Mouse (Mus musculus): ENCODE results near the gene Gck. TPM values are rescaled to one million over a fixed set of nuclear protein-coding genes. Genes with fewer than 3 reads are reported as not detected.

Gene Gck
- polyA plus RNA-seq, 1 experiment from 2014 or later: 4.2 TPM

- no peaks in the 10 kb centered on the region for H3K4me1 ChIP-seq
- H3K9me3 ChIP-seq (replicated peaks): no peaks in the 10 kb centered on the region
- ATAC-seq (ENCODE audit: low FRiP score): no peak
- H3K4me2 ChIP-seq: no peak overlapping the region
- peaks cover 37% of the 10 kb centered on the region for H3K36me3 ChIP-seq
- H3K9ac ChIP-seq (replicated peaks): no peak overlapping the region
- 86% methylated on average over 7 of the region's 7 CpGs for WGBS
- no peak overlapping the region for H3K27ac ChIP-seq (replicated peaks)
- H3K27me3 ChIP-seq (replicated peaks): no peaks in the 10 kb centered on the region
- no peak overlapping the region for H3K4me3 ChIP-seq (replicated peaks)
Measured at GRCm38 (mm10) chr11:5979088-5979487, 29.2 kb upstream of the Gck start.

- Histone ChIP-seq H3K9ac (replicated peaks) (no peak overlapping the region), H3K4me3 (replicated peaks) (no peak overlapping the region), H3K9me3 (replicated peaks) (no peaks in the 10 kb centered on the region), H3K4me1 (no peaks in the 10 kb centered on the region), H3K36me3 (peaks cover 34% of the 10 kb centered on the region), H3K27me3 (replicated peaks) (no peaks in the 10 kb centered on the region), H3K27ac (replicated peaks) (no peak overlapping the region), H3K4me2 (no peak overlapping the region)
- ATAC-seq (ENCODE audit: low FRiP score): no peak
- WGBS: 28% methylated on average over 9 of the region's 9 CpGs
Measured at GRCm38 (mm10) chr11:5976106-5976505, 26.2 kb upstream of the Gck start.

GRCm38 (mm10) chr11:5975068-5975467, 25.2 kb upstream of the Gck start:
- no peak overlapping the region for H3K9ac ChIP-seq (replicated peaks)
- H3K4me2 ChIP-seq: no peak overlapping the region
- peaks cover 34% of the 10 kb centered on the region for H3K36me3 ChIP-seq
- H3K4me1 ChIP-seq: no peaks in the 10 kb centered on the region
- no peaks in the 10 kb centered on the region for H3K9me3 ChIP-seq (replicated peaks)
- no peaks in the 10 kb centered on the region for H3K27me3 ChIP-seq (replicated peaks)
- no peak for ATAC-seq (ENCODE audit: low FRiP score)
- no peak overlapping the region for H3K27ac ChIP-seq (replicated peaks)
- 82% methylated on average over 2 of the region's 2 CpGs for WGBS
- H3K4me3 ChIP-seq (replicated peaks): no peak overlapping the region

- Histone ChIP-seq H3K27ac (replicated peaks) (no peak overlapping the region), H3K9ac (replicated peaks) (no peak overlapping the region), H3K27me3 (replicated peaks) (no peaks in the 10 kb centered on the region), H3K4me2 (no peak overlapping the region), H3K4me3 (replicated peaks) (no peak overlapping the region), H3K9me3 (replicated peaks) (no peaks in the 10 kb centered on the region), H3K4me1 (no peaks in the 10 kb centered on the region), H3K36me3 (peaks cover 34% of the 10 kb centered on the region)
- 78% methylated on average over 6 of the region's 6 CpGs for WGBS
- no peak for ATAC-seq (ENCODE audit: low FRiP score)
Measured at GRCm38 (mm10) chr11:5974053-5974452, 24.2 kb upstream of the Gck start.

GRCm38 (mm10) chr11:5973151-5973550, 23.3 kb upstream of the Gck start:
- no peak for ATAC-seq (ENCODE audit: low FRiP score)
- Histone ChIP-seq H3K4me2 (no peak overlapping the region), H3K27me3 (replicated peaks) (no peaks in the 10 kb centered on the region), H3K9me3 (replicated peaks) (no peaks in the 10 kb centered on the region), H3K4me3 (replicated peaks) (no peak overlapping the region), H3K9ac (replicated peaks) (no peak overlapping the region), H3K36me3 (peaks cover 41% of the 10 kb centered on the region), H3K27ac (replicated peaks) (no peak overlapping the region), H3K4me1 (no peaks in the 10 kb centered on the region)
- WGBS: 61% methylated on average over 7 of the region's 7 CpGs

GRCm38 (mm10) chr11:5971202-5971601, 21.3 kb upstream of the Gck start:
- H3K27ac ChIP-seq (replicated peaks): no peak overlapping the region
- H3K4me1 ChIP-seq: no peaks in the 10 kb centered on the region
- H3K4me3 ChIP-seq (replicated peaks): no peak overlapping the region
- no peaks in the 10 kb centered on the region for H3K9me3 ChIP-seq (replicated peaks)
- H3K9ac ChIP-seq (replicated peaks): no peak overlapping the region
- peaks cover 51% of the 10 kb centered on the region for H3K36me3 ChIP-seq
- WGBS: 69% methylated on average over 7 of the region's 7 CpGs
- ATAC-seq (ENCODE audit: low FRiP score): no peak
- no peak overlapping the region for H3K4me2 ChIP-seq
- H3K27me3 ChIP-seq (replicated peaks): no peaks in the 10 kb centered on the region

GRCm38 (mm10) chr11:5968223-5968622, 18.3 kb upstream of the Gck start:
- ATAC-seq (ENCODE audit: low FRiP score): no peak
- no peak overlapping the region for H3K4me2 ChIP-seq
- no peak overlapping the region for H3K4me3 ChIP-seq (replicated peaks)
- H3K36me3 ChIP-seq: peaks cover 79% of the 10 kb centered on the region
- no peak overlapping the region for H3K9ac ChIP-seq (replicated peaks)
- no peaks in the 10 kb centered on the region for H3K27me3 ChIP-seq (replicated peaks)
- no peak overlapping the region for H3K27ac ChIP-seq (replicated peaks)
- 88% methylated on average over 6 of the region's 6 CpGs for WGBS
- no peaks in the 10 kb centered on the region for H3K4me1 ChIP-seq
- no peaks in the 10 kb centered on the region for H3K9me3 ChIP-seq (replicated peaks)

GRCm38 (mm10) chr11:5966751-5967150, 16.9 kb upstream of the Gck start:
- Histone ChIP-seq H3K27ac (replicated peaks) (no peak overlapping the region), H3K4me1 (no peaks in the 10 kb centered on the region), H3K4me2 (no peak overlapping the region), H3K36me3 (peaks cover 89% of the 10 kb centered on the region), H3K27me3 (replicated peaks) (no peaks in the 10 kb centered on the region), H3K9me3 (replicated peaks) (no peaks in the 10 kb centered on the region), H3K4me3 (replicated peaks) (no peak overlapping the region), H3K9ac (replicated peaks) (no peak overlapping the region)
- ATAC-seq (ENCODE audit: low FRiP score): no peak
- 97% methylated on average over 3 of the region's 3 CpGs for WGBS

GRCm38 (mm10) chr11:5965865-5966264, 16.0 kb upstream of the Gck start:
- WGBS: 82% methylated on average over 11 of the region's 11 CpGs
- no peaks in the 10 kb centered on the region for H3K27me3 ChIP-seq (replicated peaks)
- H3K4me1 ChIP-seq: no peaks in the 10 kb centered on the region
- no peak overlapping the region for H3K27ac ChIP-seq (replicated peaks)
- no peak overlapping the region for H3K4me3 ChIP-seq (replicated peaks)
- no peak overlapping the region for H3K4me2 ChIP-seq
- no peak overlapping the region for H3K9ac ChIP-seq (replicated peaks)
- H3K9me3 ChIP-seq (replicated peaks): no peaks in the 10 kb centered on the region
- H3K36me3 ChIP-seq: peaks cover 90% of the 10 kb centered on the region
- no peak for ATAC-seq (ENCODE audit: low FRiP score)

GRCm38 (mm10) chr11:5960051-5960450, 10.2 kb upstream of the Gck start:
- H3K36me3 ChIP-seq: peaks cover 59% of the 10 kb centered on the region
- ATAC-seq (ENCODE audit: low FRiP score): no peak
- H3K9me3 ChIP-seq (replicated peaks): no peaks in the 10 kb centered on the region
- H3K4me1 ChIP-seq: peaks cover 20% of the 10 kb centered on the region
- WGBS: 75% methylated on average over 2 of the region's 2 CpGs
- no peak overlapping the region for H3K9ac ChIP-seq (replicated peaks)
- H3K27me3 ChIP-seq (replicated peaks): no peaks in the 10 kb centered on the region
- no peak overlapping the region for H3K4me2 ChIP-seq
- no peak overlapping the region for H3K4me3 ChIP-seq (replicated peaks)
- H3K27ac ChIP-seq (replicated peaks): no peak overlapping the region

GRCm38 (mm10) chr11:5955546-5956276, 5.8 kb upstream of the Gck start, which contains the start of gene Ykt6:
Ykt6 (plus strand) TSS chr11:5955693.
- H3K27me3 ChIP-seq (replicated peaks): no peaks in the 10 kb centered on the region
- peak within 1 kb of the TSS; percentile 96 for H3K27ac ChIP-seq (replicated peaks)
- H3K4me1 ChIP-seq: peaks cover 28% of the 10 kb centered on the region
- H3K4me2 ChIP-seq: peak within 1 kb of the TSS; percentile 81
- peak within 1 kb of the TSS; percentile 92 for H3K9ac ChIP-seq (replicated peaks)
- no peaks in the 10 kb centered on the region for H3K9me3 ChIP-seq (replicated peaks)
- H3K4me3 ChIP-seq (replicated peaks): peak within 1 kb of the TSS; percentile 95
- peaks cover 15% of the 10 kb centered on the region for H3K36me3 ChIP-seq
- under 1% methylated on average over 71 of the region's 71 CpGs for WGBS
- peak; percentile 98 for ATAC-seq (ENCODE audit: low FRiP score)

- H3K27me3 ChIP-seq (replicated peaks): no peaks in the 10 kb centered on the region
- peaks cover 9% of the 10 kb centered on the region for H3K36me3 ChIP-seq
- H3K9me3 ChIP-seq (replicated peaks): no peaks in the 10 kb centered on the region
- WGBS: 10% methylated on average over 7 of the region's 7 CpGs
- H3K4me1 ChIP-seq: peaks cover 28% of the 10 kb centered on the region
- peak overlapping the region; percentile 92 for H3K9ac ChIP-seq (replicated peaks)
- peak; percentile 87 for ATAC-seq (ENCODE audit: low FRiP score)
- H3K4me2 ChIP-seq: peak overlapping the region; percentile 81
- peak overlapping the region; percentile 96 for H3K27ac ChIP-seq (replicated peaks)
- H3K4me3 ChIP-seq (replicated peaks): peak overlapping the region; percentile 95
Measured at GRCm38 (mm10) chr11:5954965-5955504, 5.2 kb upstream of the Gck start.
